Mouse (Mus musculus): Measurements from ENCODE around the gene Cyp2b19.

GRCm38 (mm10) chr7:26789984-26790383 lies 33.0 kb downstream of the Cyp2b19 start:
- no peak for TF ChIP-seq GATA1 (IDR thresholded peaks at IDR 0.05; ENCODE audit: borderline replicate concordance, low read length)
- no peak for TF ChIP-seq CTCF (IDR thresholded peaks at IDR 0.05; ENCODE audit: low read depth, low read length)
- no peak for TF ChIP-seq TAL1 (conservative IDR thresholded peaks at IDR 0.05; ENCODE audit: low read depth, low read length)
- TF ChIP-seq GATA2 (IDR thresholded peaks at IDR 0.05; ENCODE audit: borderline replicate concordance, low read depth, low read length), result no peak
- TF ChIP-seq POLR2AphosphoS5 (IDR thresholded peaks at IDR 0.05; ENCODE audit: insufficient replicate concordance, low read depth, low read length), result no peak

Measured in G1E (cell line).